Mouse (Mus musculus) limb, embryonic 11.5 days (tissue): ENCODE data around the gene Egfr. TPM values are rescaled to one million over a fixed set of nuclear protein-coding genes. Genes with fewer than 3 reads are reported as not detected.
A peak's percentile ranks its signal among the peaks of the same experiment; 100 is the strongest.

Experiments
- ATAC-seq: fragments of 200-750 bp; cut with Nextera tagmentation; 2 replicates; pipeline ENCODE4 v1.8.0; 2017; ENCODE audit warnings: low read depth; ENCODE audit not compliant: insufficient number of reproducible peaks, low FRiP score, low TSS enrichment
- DNase-seq: peaks from one replicate; pipeline ENCODE4 v3.0.0-alpha.2; 2015; ENCODE audit warnings: low spot score
- H3K27ac ChIP-seq: fragments of 300-500 bp; sonication (generic); replicated peaks from 2 replicates; pipeline ENCODE4 v1.5.1; 2014; ENCODE audit warnings: low read depth, mild to moderate bottlenecking, low read length
- H3K27me3 ChIP-seq: fragments of 300-500 bp; sonication (generic); 2 replicates; pipeline ENCODE4 v1.6.1; 2014; ENCODE audit warnings: mild to moderate bottlenecking, low read length, mixed read lengths; ENCODE audit not compliant: control insufficient read depth, insufficient read depth
- H3K36me3 ChIP-seq: fragments of 300-500 bp; sonication (generic); 2 replicates; pipeline ENCODE4 v1.6.1; 2014; ENCODE audit warnings: mild to moderate bottlenecking, low read length, moderate library complexity, mixed read lengths; ENCODE audit not compliant: control insufficient read depth, insufficient read depth
- H3K4me1 ChIP-seq: fragments of 300-500 bp; sonication (generic); 2 replicates; pipeline ENCODE4 v1.6.1; 2014; ENCODE audit warnings: low read length, mixed read lengths; ENCODE audit not compliant: control insufficient read depth, insufficient read depth
- H3K4me2 ChIP-seq: fragments of 300-500 bp; sonication (generic); 2 replicates; pipeline ENCODE4 v1.6.1; 2014; ENCODE audit warnings: low read depth, mild to moderate bottlenecking, moderate library complexity; ENCODE audit not compliant: severe bottlenecking
- H3K4me3 ChIP-seq: fragments of 300-500 bp; sonication (generic); 2 replicates; pipeline ENCODE4 v1.5.1; 2014; ENCODE audit warnings: low read depth, low read length
- H3K9ac ChIP-seq: fragments of 300-500 bp; sonication (generic); 2 replicates; pipeline ENCODE4 v1.6.1; 2014; ENCODE audit warnings: mild to moderate bottlenecking, low read length
- H3K9me3 ChIP-seq: fragments of 300-500 bp; sonication (generic); 2 replicates; pipeline ENCODE4 v1.6.1; 2016; ENCODE audit warnings: low read length; ENCODE audit not compliant: control insufficient read depth
- WGBS: fragments of 180-500 bp; shearing (Covaris S2); extraction: QIAGEN DNeasy Blood & Tissue Kit; methylation state at CpG from one replicate; pipeline ENCODE4 v1.1.7; 2014; 5-methylcytosine and 5-hydroxymethylcytosine counted together
- polyA plus RNA-seq: library from polyadenylated mRNA; unstranded; fragments of >200 nt; fragmentation: Nextera tagmentation; extraction: Ambion mirVana; gene quantifications from 2 replicates; pipeline ENCODE4 v1.2.1, GENCODE M21; 2014

Egfr gene
- polyA plus RNA-seq, 1 experiment from 2014 or later: 2.6 TPM

GRCm38 (mm10) chr11:16829468-16829867 is 77.5 kb downstream of the Egfr start:
- H3K4me1 ChIP-seq: no peaks in the 10 kb centered on the region
- WGBS: 89% methylated on average over 3 of the region's 3 CpGs
- no peak for ATAC-seq

GRCm38 (mm10) chr11:16830531-16831227 is 78.7 kb downstream of the Egfr start:
- ATAC-seq (no peak), DNase-seq (no peak)
- H3K36me3 ChIP-seq: no peaks in the 10 kb centered on the region
- no peaks in the 10 kb centered on the region for H3K9me3 ChIP-seq
- H3K9ac ChIP-seq: no peak overlapping the region
- H3K27me3 ChIP-seq: no peaks in the 10 kb centered on the region
- 67% methylated on average over 8 of the region's 8 CpGs for WGBS
- H3K4me3 ChIP-seq: no peak overlapping the region
- no peak overlapping the region for H3K4me2 ChIP-seq
- H3K27ac ChIP-seq: no peak overlapping the region
- no peaks in the 10 kb centered on the region for H3K4me1 ChIP-seq

More at GRCm38 (mm10) chr11:16829468-16829867, 77.5 kb downstream of the Egfr start:
- no peak overlapping the region for H3K27ac ChIP-seq
- H3K36me3 ChIP-seq: no peaks in the 10 kb centered on the region
- no peak for DNase-seq
- no peak overlapping the region for H3K4me2 ChIP-seq
- no peaks in the 10 kb centered on the region for H3K27me3 ChIP-seq
- no peak overlapping the region for H3K9ac ChIP-seq
- no peak overlapping the region for H3K4me3 ChIP-seq
- no peaks in the 10 kb centered on the region for H3K9me3 ChIP-seq

- no peaks in the 10 kb centered on the region for H3K36me3 ChIP-seq
- 89% methylated on average over 5 of the region's 5 CpGs for WGBS
- H3K4me1 ChIP-seq: no peaks in the 10 kb centered on the region
- no peak overlapping the region for H3K4me3 ChIP-seq
- no peaks in the 10 kb centered on the region for H3K9me3 ChIP-seq
- H3K4me2 ChIP-seq: no peak overlapping the region
- DNase-seq (no peak), ATAC-seq (no peak)
- no peak overlapping the region for H3K9ac ChIP-seq
- H3K27me3 ChIP-seq: no peaks in the 10 kb centered on the region
- no peak overlapping the region for H3K27ac ChIP-seq
Observed at GRCm38 (mm10) chr11:16831974-16832464, 80.0 kb downstream of the Egfr start.

GRCm38 (mm10) chr11:16838772-16839171 is 86.8 kb downstream of the Egfr start:
- no peaks in the 10 kb centered on the region for H3K36me3 ChIP-seq
- no peaks in the 10 kb centered on the region for H3K9me3 ChIP-seq
- no peak overlapping the region for H3K9ac ChIP-seq
- DNase-seq (no peak), ATAC-seq (no peak)
- WGBS: 80% methylated on average over 3 of the region's 3 CpGs
- H3K4me1 ChIP-seq: no peaks in the 10 kb centered on the region
- H3K4me2 ChIP-seq: no peak overlapping the region
- H3K4me3 ChIP-seq: no peak overlapping the region
- no peaks in the 10 kb centered on the region for H3K27me3 ChIP-seq
- H3K27ac ChIP-seq: no peak overlapping the region

GRCm38 (mm10) chr11:16842924-16843323 is 90.9 kb downstream of the Egfr start:
- 90% methylated on average over 3 of the region's 3 CpGs for WGBS
- Histone ChIP-seq H3K4me2 (no peak overlapping the region), H3K27ac (no peak overlapping the region), H3K4me3 (no peak overlapping the region), H3K9me3 (no peaks in the 10 kb centered on the region), H3K27me3 (no peaks in the 10 kb centered on the region), H3K9ac (no peak overlapping the region), H3K4me1 (0 out of 2 replicates have a peak, but pooled peaks cover 4% of the 10 kb centered on the region), H3K36me3 (no peaks in the 10 kb centered on the region)
- ATAC-seq: no peak
- DNase-seq: no peak

GRCm38 (mm10) chr11:16843889-16844568 is 92.0 kb downstream of the Egfr start:
- Histone ChIP-seq H3K4me1 (0 out of 2 replicates have a peak, but pooled peaks cover 4% of the 10 kb centered on the region), H3K9me3 (no peaks in the 10 kb centered on the region), H3K36me3 (no peaks in the 10 kb centered on the region), H3K27me3 (no peaks in the 10 kb centered on the region), H3K4me2 (no peak overlapping the region), H3K9ac (no peak overlapping the region), H3K4me3 (no peak overlapping the region), H3K27ac (no peak overlapping the region; the same call in 1 of the 2 replicates)
- DNase-seq: no peak
- WGBS: 43% methylated on average over 12 of the region's 12 CpGs
- ATAC-seq: peak; percentile 60; the same call in 1 of the 2 replicates

- ATAC-seq: no peak
- 82% methylated on average over 6 of the region's 6 CpGs for WGBS
Observed at GRCm38 (mm10) chr11:16848881-16849280, 96.9 kb downstream of the Egfr start.

GRCm38 (mm10) chr11:16851361-16851760 is 99.4 kb downstream of the Egfr start:
- 85% methylated on average over 1 of the region's 1 CpGs for WGBS
- Histone ChIP-seq H3K36me3 (no peaks in the 10 kb centered on the region), H3K27me3 (no peaks in the 10 kb centered on the region), H3K4me2 (no peak overlapping the region), H3K4me3 (no peak overlapping the region), H3K4me1 (no peaks in the 10 kb centered on the region), H3K9ac (no peak overlapping the region), H3K27ac (no peak overlapping the region), H3K9me3 (no peaks in the 10 kb centered on the region)
- DNase-seq (no peak), ATAC-seq (no peak)

More at GRCm38 (mm10) chr11:16848881-16849280, 96.9 kb downstream of the Egfr start:
- Histone ChIP-seq H3K4me1 (0 out of 2 replicates have a peak, but pooled peaks cover 4% of the 10 kb centered on the region), H3K9ac (no peak overlapping the region), H3K27me3 (no peaks in the 10 kb centered on the region), H3K27ac (no peak overlapping the region), H3K4me3 (no peak overlapping the region), H3K9me3 (no peaks in the 10 kb centered on the region), H3K4me2 (no peak overlapping the region), H3K36me3 (no peaks in the 10 kb centered on the region)
- DNase-seq: no peak
